Mouse (Mus musculus) bone marrow, adult 2 months (tissue): ENCODE results near the gene Agpat1. TPM values are rescaled to one million over a fixed set of nuclear protein-coding genes. Genes with fewer than 3 reads are reported as not detected.

Source experiments
- H3K27ac ChIP-seq: fragments of 200-500 bp; 2 replicates; pipeline ENCODE4 v1.5.1; 2012; ENCODE audit warnings: low read depth, mild to moderate bottlenecking, control low read depth, inconsistent platforms, low read length; ENCODE audit not compliant: control insufficient read depth, poor library complexity, insufficient read depth
- H3K4me1 ChIP-seq: fragments of 200-500 bp; 2 replicates; pipeline ENCODE4 v1.6.1; 2011; ENCODE audit warnings: low read length; ENCODE audit not compliant: control insufficient read depth, insufficient read depth
- H3K4me3 ChIP-seq: fragments of 200-500 bp; replicated peaks from 2 replicates; pipeline ENCODE3; 2011; ENCODE audit warnings: mild to moderate bottlenecking, low read depth, low read length, control low read depth; ENCODE audit not compliant: control insufficient read depth
- CTCF ChIP-seq: fragments of 200-500 bp; IDR thresholded peaks from 2 replicates; pipeline ENCODE4 v1.5.1; 2011; ENCODE audit warnings: low read length, control low read depth; ENCODE audit not compliant: control insufficient read depth, insufficient read depth
- POLR2A ChIP-seq: fragments of 200-500 bp; IDR thresholded peaks from 2 replicates; pipeline ENCODE4 v1.6.1; 2011; ENCODE audit warnings: low read depth, mild to moderate bottlenecking, control low read depth, low read length, borderline replicate concordance; ENCODE audit not compliant: control insufficient read depth
- WGBS: fragments of 180-500 bp; shearing (Covaris S2); methylation state at CpG from one replicate; pipeline ENCODE4 v1.1.7; 2018; 5-methylcytosine and 5-hydroxymethylcytosine counted together
- polyA plus RNA-seq: library from polyadenylated mRNA; stranded (reverse); fragments of >200 nt; gene quantifications from 2 replicates; pipeline ENCODE4 v1.2.4, GENCODE M21; 2011; ENCODE audit warnings: low replicate concordance; ENCODE audit not compliant: missing spikeins, insufficient read depth, insufficient read length

Agpat1 gene
- polyA plus RNA-seq, 1 experiment, result 66.7 TPM

GRCm38 (mm10) chr17:34652985-34653384, 48.9 kb downstream of the Agpat1 start:
- Histone ChIP-seq H3K4me1 (peaks cover 2% of the 10 kb centered on the region; the same call in 1 of the 2 replicates), H3K4me3 (no peak overlapping the region), H3K27ac (no peak overlapping the region)
- TF ChIP-seq CTCF, result no peak
- no peak for TF ChIP-seq POLR2A
- WGBS, result 84% methylated on average over 8 of the region's 8 CpGs

GRCm38 (mm10) chr17:34653746-34654285, 49.8 kb downstream of the Agpat1 start:
- Histone ChIP-seq H3K4me1 (no peaks in the 10 kb centered on the region; the same call in 1 of the 2 replicates), H3K27ac (no peak overlapping the region), H3K4me3 (no peak overlapping the region)
- TF ChIP-seq CTCF (peak; percentile 52), POLR2A (no peak)
- WGBS, result 64% methylated on average over 9 of the region's 9 CpGs

GRCm38 (mm10) chr17:34654392-34654791, 50.3 kb downstream of the Agpat1 start:
- Histone ChIP-seq H3K4me1 (no peaks in the 10 kb centered on the region; the same call in 1 of the 2 replicates), H3K27ac (no peak overlapping the region), H3K4me3 (no peak overlapping the region)
- 88% methylated on average over 13 of the region's 13 CpGs for WGBS
- no peak; the same call in 1 of the 2 replicates for TF ChIP-seq POLR2A
- no peak for TF ChIP-seq CTCF

GRCm38 (mm10) chr17:34655160-34655559, 51.1 kb downstream of the Agpat1 start:
- Histone ChIP-seq H3K27ac (no peak overlapping the region), H3K4me3 (no peak overlapping the region), H3K4me1 (no peaks in the 10 kb centered on the region)
- WGBS, result 80% methylated on average over 7 of the region's 7 CpGs
- TF ChIP-seq CTCF (no peak), POLR2A (no peak)

- 66% methylated on average over 4 of the region's 4 CpGs for WGBS
- H3K4me1 ChIP-seq, result no peaks in the 10 kb centered on the region
- H3K4me3 ChIP-seq, result no peak overlapping the region
- no peak overlapping the region for H3K27ac ChIP-seq
- TF ChIP-seq POLR2A (no peak), CTCF (no peak)
These were observed 51.5 kb downstream of the Agpat1 start for GRCm38 (mm10) chr17:34655581-34655991.

- no peaks in the 10 kb centered on the region for H3K4me1 ChIP-seq
- H3K4me3 ChIP-seq, result no peak overlapping the region
- WGBS, result 73% methylated on average over 8 of the region's 8 CpGs
- H3K27ac ChIP-seq, result no peak overlapping the region
- TF ChIP-seq POLR2A, result no peak
- no peak for TF ChIP-seq CTCF
These were observed 52.6 kb downstream of the Agpat1 start for GRCm38 (mm10) chr17:34656666-34657065.

- TF ChIP-seq CTCF, result no peak
- no peak for TF ChIP-seq POLR2A
- no peak overlapping the region for H3K27ac ChIP-seq
- no peak overlapping the region for H3K4me3 ChIP-seq
- no peaks in the 10 kb centered on the region for H3K4me1 ChIP-seq
- WGBS, result 11% methylated on average over 2 of the region's 2 CpGs
These were observed 53.2 kb downstream of the Agpat1 start for GRCm38 (mm10) chr17:34657271-34657670.

- TF ChIP-seq POLR2A (no peak), CTCF (no peak)
- H3K4me1 ChIP-seq, result no peaks in the 10 kb centered on the region
- no peak overlapping the region for H3K4me3 ChIP-seq
- WGBS, result 29% methylated on average over 2 of the region's 2 CpGs
- H3K27ac ChIP-seq, result no peak overlapping the region
These were observed 54.1 kb downstream of the Agpat1 start for GRCm38 (mm10) chr17:34658145-34658544.

- WGBS, result 86% methylated on average over 3 of the region's 3 CpGs
- Histone ChIP-seq H3K4me3 (no peak overlapping the region), H3K27ac (no peak overlapping the region), H3K4me1 (no peaks in the 10 kb centered on the region)
- TF ChIP-seq POLR2A (no peak), CTCF (no peak)
These were observed 54.5 kb downstream of the Agpat1 start for GRCm38 (mm10) chr17:34658591-34658990.

GRCm38 (mm10) chr17:34659181-34659896, 55.3 kb downstream of the Agpat1 start:
- 43% methylated on average over 12 of the region's 12 CpGs for WGBS
- Histone ChIP-seq H3K4me3 (no peak overlapping the region), H3K27ac (no peak overlapping the region), H3K4me1 (no peaks in the 10 kb centered on the region)
- no peak for TF ChIP-seq CTCF
- TF ChIP-seq POLR2A, result no peak
